ENCODE assay signal across 8 mouse cellular contexts in genomic region chr9:51152079-51152752, GRCm38 (mm10). TPM values are rescaled to one million over a fixed set of nuclear protein-coding genes. Genes with fewer than 3 reads are reported as not detected.
DNase-seq lines count a peak whose midpoint lies in the region; ATAC-seq and TF ChIP-seq lines count a peak whose summit lies in the region.

No protein-coding gene starts in this region.

- peak overlapping the region; percentile 27; the same call in 1 of the 2 replicates for H3K4me3 ChIP-seq in forebrain, embryonic 10.5 days
- H3K4me3 ChIP-seq in heart, postnatal 0 days (ENCODE audit: low read depth, low read length): no peak overlapping the region
- no peak overlapping the region for H3K4me3 ChIP-seq in liver, embryonic 12.5 days
- H3K4me3 ChIP-seq in neural tube, embryonic 14.5 days (ENCODE audit: low read depth, low read length): no peak overlapping the region

- no peak overlapping the region for H3K9ac ChIP-seq in heart, postnatal 0 days (replicated peaks; ENCODE audit: low read depth, low read length)
- H3K9ac ChIP-seq in liver, embryonic 12.5 days: no peak overlapping the region
- H3K9ac ChIP-seq in neural tube, embryonic 14.5 days (replicated peaks; ENCODE audit: low read depth, low read length): no peak overlapping the region

- H3K27me3 ChIP-seq in forebrain, embryonic 10.5 days (ENCODE audit: poor library complexity, severe bottlenecking): peaks cover 15% of the 10 kb centered on the region; the same call in 1 of the 2 replicates
- H3K27me3 ChIP-seq in heart, postnatal 0 days (ENCODE audit: control insufficient read depth, insufficient read depth, low read length): peaks cover 5% of the 10 kb centered on the region; the same call in 1 of the 2 replicates
- H3K27me3 ChIP-seq in liver, embryonic 12.5 days (replicated peaks): peaks cover 27% of the 10 kb centered on the region; the same call in 1 of the 2 replicates
- no peaks in the 10 kb centered on the region for H3K27me3 ChIP-seq in neural tube, embryonic 14.5 days (ENCODE audit: control insufficient read depth, insufficient read depth, low read length)

- TF ChIP-seq EP300 in heart, postnatal 0 days (IDR thresholded peaks at IDR 0.05; ENCODE audit: low read depth): no peak

- TF ChIP-seq CTCF in heart, postnatal 0 days (IDR thresholded peaks at IDR 0.05; ENCODE audit: low read depth): peak; percentile 76

- 21% methylated on average over 13 of the region's 13 CpGs for WGBS in forebrain, embryonic 10.5 days
- 15% methylated on average over 13 of the region's 13 CpGs for WGBS in heart, postnatal 0 days
- 18% methylated on average over 13 of the region's 13 CpGs for WGBS in liver, embryonic 12.5 days (ENCODE audit: insufficient replicate concordance)
- 22% methylated on average over 11 of the region's 13 CpGs for WGBS in neural tube, embryonic 14.5 days

- peaks cover 17% of the 10 kb centered on the region for H3K4me1 ChIP-seq in forebrain, embryonic 10.5 days
- no peaks in the 10 kb centered on the region for H3K4me1 ChIP-seq in heart, postnatal 0 days (ENCODE audit: control insufficient read depth, insufficient read depth)
- peaks cover 5% of the 10 kb centered on the region; the same call in 1 of the 2 replicates for H3K4me1 ChIP-seq in liver, embryonic 12.5 days
- no peaks in the 10 kb centered on the region for H3K4me1 ChIP-seq in neural tube, embryonic 14.5 days (ENCODE audit: control insufficient read depth, insufficient read depth, low read length)

- DNase-seq in ES-CJ7 (ENCODE audit: low read depth, low spot score): peak; percentile 65
- DNase-seq in brain, adult 2 months (ENCODE audit: low read depth, low spot score): peak; percentile 91
- peak; percentile 66 for DNase-seq in forebrain, embryonic 10.5 days (ENCODE audit: extremely low spot score, low spot score)
- peak; percentile 78 for DNase-seq in heart, postnatal 0 days (ENCODE audit: low spot score)
- DNase-seq in kidney, postnatal 25 days: peak; percentile 62 to 82

- no peak overlapping the region for H3K4me2 ChIP-seq in heart, postnatal 0 days (ENCODE audit: low read depth, low read length)
- peak overlapping the region; percentile 30 for H3K4me2 ChIP-seq in liver, embryonic 12.5 days
- H3K4me2 ChIP-seq in neural tube, embryonic 14.5 days (ENCODE audit: low read depth, low read length): no peak overlapping the region

- ATAC-seq in heart, postnatal 0 days (ENCODE audit: insufficient read depth, low read depth): 0 out of 2 replicates have a peak, but pooled peaks have one; percentile 33
- no peak for ATAC-seq in liver, embryonic 12.5 days
- peak; percentile 51; the same call in 1 of the 2 replicates for ATAC-seq in neural tube, embryonic 14.5 days (ENCODE audit: low read depth)
- no peak for ATAC-seq in monocyte, adult 5-6 weeks (replicated peaks; ENCODE audit: insufficient number of reproducible peaks, low FRiP score, low TSS enrichment, poor library complexity, severe bottlenecking)

- H3K9me3 ChIP-seq in forebrain, embryonic 10.5 days: no peaks in the 10 kb centered on the region
- H3K9me3 ChIP-seq in heart, postnatal 0 days (replicated peaks; ENCODE audit: control insufficient read depth, low read length): no peaks in the 10 kb centered on the region
- no peaks in the 10 kb centered on the region for H3K9me3 ChIP-seq in liver, embryonic 12.5 days (replicated peaks)
- H3K9me3 ChIP-seq in neural tube, embryonic 14.5 days (ENCODE audit: control insufficient read depth, low read length): no peaks in the 10 kb centered on the region

- no peaks in the 10 kb centered on the region for H3K36me3 ChIP-seq in forebrain, embryonic 10.5 days (replicated peaks)
- no peaks in the 10 kb centered on the region for H3K36me3 ChIP-seq in heart, postnatal 0 days (replicated peaks; ENCODE audit: control insufficient read depth, insufficient read depth, low read length)
- no peaks in the 10 kb centered on the region for H3K36me3 ChIP-seq in liver, embryonic 12.5 days
- no peaks in the 10 kb centered on the region for H3K36me3 ChIP-seq in neural tube, embryonic 14.5 days (ENCODE audit: control insufficient read depth, insufficient read depth, low read length)

- peak overlapping the region; percentile 35; the same call in 1 of the 2 replicates for H3K27ac ChIP-seq in forebrain, embryonic 10.5 days
- H3K27ac ChIP-seq in heart, postnatal 0 days (ENCODE audit: low read depth): no peak overlapping the region
- no peak overlapping the region for H3K27ac ChIP-seq in liver, embryonic 12.5 days
- no peak overlapping the region for H3K27ac ChIP-seq in neural tube, embryonic 14.5 days (ENCODE audit: low read depth, low read length)

RNA-seq across cellular contexts. Expression of gene Gm32742, which starts 13.1 kb away (rescaled TPM):
- polyA plus RNA-seq in forebrain, embryonic 10.5 days (2016; fragmentation: Nextera tagmentation; extraction: Ambion mirVana): not detected in 2 replicates
- 0.15 TPM in 1 of 2 replicates, not detected in the other for total RNA-seq in heart, postnatal 0 days (2014; rRNA removed; ENCODE audit: low replicate concordance)
- not detected in 2 replicates for polyA plus RNA-seq in heart, postnatal 0 days (2015; fragmentation: Nextera tagmentation; extraction: Ambion mirVana)
- 0.02 and 0.04 TPM in 2 replicates for polyA plus RNA-seq in liver, embryonic 12.5 days (2016; fragmentation: Nextera tagmentation; extraction: Ambion mirVana)
- polyA plus RNA-seq in neural tube, embryonic 14.5 days (2014; fragmentation: Nextera tagmentation; extraction: Ambion mirVana): not detected in 2 replicates
- not detected in 3 replicates for total RNA-seq in monocyte, adult 5-6 weeks (2017)

RNA-seq across cellular contexts. Expression of gene 4833427G06Rik, which starts 50.3 kb away (rescaled TPM):
- not detected in 2 replicates for polyA plus RNA-seq in forebrain, embryonic 10.5 days (2016; fragmentation: Nextera tagmentation; extraction: Ambion mirVana)
- not detected in 2 replicates for total RNA-seq in heart, postnatal 0 days (2014; rRNA removed; ENCODE audit: low replicate concordance)
- polyA plus RNA-seq in heart, postnatal 0 days (2015; fragmentation: Nextera tagmentation; extraction: Ambion mirVana): 0.21 TPM in 1 of 2 replicates, not detected in the other
- polyA plus RNA-seq in liver, embryonic 12.5 days (2016; fragmentation: Nextera tagmentation; extraction: Ambion mirVana): not detected in 2 replicates
- polyA plus RNA-seq in neural tube, embryonic 14.5 days (2014; fragmentation: Nextera tagmentation; extraction: Ambion mirVana): 0.21 and 0.28 TPM in 2 replicates
- total RNA-seq in monocyte, adult 5-6 weeks (2017): not detected in 3 replicates

Comparison
In these comparisons a context has a peak if more than half of its experiments do, and no peak if none do; other contexts are left out.
1. ATAC-seq: peak in heart, postnatal 0 days (single experiment) and neural tube, embryonic 14.5 days (single experiment); none in liver, embryonic 12.5 days (single experiment) and monocyte, adult 5-6 weeks (single experiment).
2. Peak in every context shown above with its lines, with median percentiles within 50 percentile points of each other: DNase-seq.